Mouse (Mus musculus): ENCODE data around the gene Zfp108.

DNA sequence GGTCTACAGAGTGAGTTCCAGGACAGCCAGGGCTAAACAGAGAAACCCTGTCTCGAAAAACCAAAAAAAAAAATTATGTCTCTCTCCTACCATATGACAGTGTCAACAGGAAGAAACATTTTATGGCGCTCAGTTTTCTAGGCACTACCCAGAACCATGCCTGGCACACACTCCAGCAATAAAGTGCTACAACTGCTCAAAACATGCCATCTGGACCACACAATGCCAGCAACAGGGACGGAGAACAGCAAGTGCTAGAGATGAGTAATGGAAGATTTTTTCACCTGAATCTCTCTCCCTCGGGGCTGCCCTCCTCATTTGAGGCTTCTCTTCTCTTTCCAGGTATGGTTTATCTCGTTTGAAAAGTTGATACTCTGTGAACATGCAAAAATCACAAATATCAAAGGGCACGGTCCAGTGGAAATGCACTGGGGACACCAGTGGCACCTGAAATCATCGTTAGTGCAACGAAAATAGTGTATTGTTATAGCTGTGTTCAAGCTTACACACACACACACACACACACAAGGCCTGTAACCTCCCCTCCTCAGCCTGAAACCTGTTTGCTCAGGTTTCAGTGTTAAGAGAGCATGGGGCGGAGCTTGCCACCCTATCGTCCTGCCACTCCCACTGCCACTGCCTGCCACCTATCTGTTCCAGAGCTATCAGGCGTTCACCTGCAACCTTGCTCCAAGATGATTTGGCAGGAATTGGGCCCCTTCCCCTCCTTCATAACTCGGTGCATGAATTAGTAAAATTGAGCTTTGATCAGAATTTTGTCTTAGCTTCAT is 38.7 kb downstream of the Zfp108 start:
- TF ChIP-seq CTCF (IDR thresholded peaks at IDR 0.05; ENCODE audit: low read depth, low read length) (no peak), POLR2AphosphoS5 (IDR thresholded peaks at IDR 0.05; ENCODE audit: insufficient replicate concordance, low read depth, low read length) (no peak), GATA1 (IDR thresholded peaks at IDR 0.05; ENCODE audit: borderline replicate concordance, low read length) (no peak)
